Mouse (Mus musculus) lung, postnatal 36 days (tissue): Measurements from ENCODE around the gene Ctxn1.

Source experiments
- DNase-seq: peaks from one replicate; pipeline ENCODE4 v3.0.0; 2022; ENCODE audit warnings: mixed read lengths

Gene Ctxn1

DNA sequence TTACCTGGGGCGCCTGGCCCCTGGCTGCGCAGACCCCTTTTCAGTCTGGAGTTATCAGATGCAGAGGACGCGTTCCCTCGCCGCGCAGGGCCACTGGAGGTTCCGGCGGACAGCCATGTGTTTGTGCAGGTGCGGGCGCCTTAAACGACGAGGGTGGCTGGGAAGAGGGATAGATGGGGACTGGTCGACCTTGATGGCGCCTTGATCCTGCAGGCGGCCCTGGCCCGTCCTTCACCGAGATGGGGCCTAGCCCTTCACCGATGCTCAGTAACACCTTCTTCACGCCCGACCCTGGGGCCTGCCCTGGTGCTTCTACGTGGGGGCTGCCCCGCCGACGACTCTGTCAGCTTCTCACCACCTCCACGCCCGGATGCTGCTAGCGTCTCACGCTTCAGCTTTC is 9.9 kb downstream of the Ctxn1 start:
- DNase-seq, result no peak

DNA sequence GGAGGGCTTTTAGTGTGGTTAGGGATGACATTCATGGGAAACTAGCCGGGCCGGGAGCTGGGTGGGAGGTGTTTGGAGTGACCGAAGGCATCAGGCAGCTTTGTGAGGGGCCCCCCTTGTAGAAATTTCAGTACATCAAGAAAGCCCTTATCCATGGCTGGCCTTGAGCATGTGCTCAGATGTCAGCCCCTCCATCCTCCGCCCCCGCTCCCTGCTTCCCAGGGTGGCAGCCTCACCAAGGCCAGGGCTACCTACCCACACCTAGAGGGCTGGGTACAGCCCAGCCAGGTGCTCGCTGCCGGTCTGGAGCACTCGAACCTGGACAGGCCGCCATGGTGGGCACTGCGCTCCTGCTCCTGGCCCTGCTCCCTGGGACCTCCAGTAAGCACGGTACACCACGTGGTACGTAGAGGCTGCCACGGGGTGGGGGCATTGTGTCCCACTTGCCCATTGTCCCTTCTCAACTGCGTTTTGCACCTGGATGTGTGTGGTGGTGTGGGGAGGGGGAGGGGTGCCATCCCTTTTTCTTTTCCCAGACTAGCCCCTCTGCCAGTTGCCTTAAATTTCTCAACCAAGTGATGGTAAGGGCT is 11.0 kb downstream of the Ctxn1 start, which contains the start of gene Tgfbr3l:
TSS of gene Tgfbr3l (plus strand) at position 264 of the 590 bp plus-strand sequence.
- no peak for DNase-seq

DNA sequence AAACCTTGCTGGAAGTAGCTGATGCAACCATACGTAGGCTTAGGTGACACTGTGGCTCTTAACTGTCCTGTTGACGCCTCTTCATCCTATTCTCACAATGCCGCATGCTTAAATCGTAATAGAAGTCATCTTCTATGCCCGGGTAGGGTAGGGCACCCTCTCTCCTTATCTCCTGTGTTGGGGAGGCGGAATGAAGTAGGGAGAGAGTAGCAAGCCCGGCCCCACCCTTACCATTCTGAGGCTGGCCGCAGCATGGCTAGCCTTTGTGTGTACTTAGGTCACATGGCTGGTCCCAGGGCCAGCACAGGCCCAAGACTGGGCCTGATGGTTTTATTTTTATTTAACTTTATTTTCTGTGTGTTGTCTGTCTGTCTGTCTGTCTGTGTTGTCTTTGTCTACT is 11.8 kb downstream of the Ctxn1 start:
- no peak for DNase-seq

DNA sequence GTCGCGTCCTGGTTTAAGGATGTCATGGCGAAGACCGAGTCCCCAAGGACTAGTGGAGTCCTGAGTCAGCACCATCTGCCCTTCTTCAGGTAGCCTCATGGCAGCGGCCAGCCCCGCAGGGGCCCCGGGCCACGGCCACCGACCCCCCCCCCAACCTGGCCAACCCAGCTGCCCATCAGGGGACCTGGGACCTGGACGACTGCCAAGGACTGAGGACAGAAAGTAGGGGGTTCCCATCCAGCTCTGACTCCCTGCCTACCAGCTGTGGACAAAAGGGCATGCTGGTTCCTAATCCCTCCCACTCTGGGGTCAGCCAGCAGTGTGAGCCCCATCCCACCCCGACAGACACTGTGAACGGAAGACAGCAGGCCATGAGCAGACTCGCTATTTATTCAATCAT is 13.3 kb downstream of the Ctxn1 start:
- DNase-seq, result no peak

DNA sequence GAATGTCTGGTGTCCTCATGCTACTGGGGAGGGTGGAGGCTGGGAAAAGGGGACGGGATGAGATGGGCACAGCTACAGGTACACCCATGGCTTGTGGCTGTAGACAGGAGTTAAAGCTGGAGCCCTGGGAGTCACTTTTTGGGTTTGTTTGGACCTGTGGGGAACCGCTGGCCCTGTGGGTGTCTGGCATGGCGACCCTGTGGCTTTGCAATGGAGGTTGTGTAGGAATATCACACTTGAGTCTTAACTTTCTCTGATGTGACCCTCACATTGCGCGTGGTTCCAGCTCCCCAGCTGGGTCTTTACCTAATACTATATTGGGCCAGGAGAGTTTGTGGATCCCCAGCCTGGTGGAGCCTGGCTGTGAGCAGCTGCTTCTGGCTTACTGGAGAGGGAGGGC is 14.0 kb downstream of the Ctxn1 start:
- no peak for DNase-seq

DNA sequence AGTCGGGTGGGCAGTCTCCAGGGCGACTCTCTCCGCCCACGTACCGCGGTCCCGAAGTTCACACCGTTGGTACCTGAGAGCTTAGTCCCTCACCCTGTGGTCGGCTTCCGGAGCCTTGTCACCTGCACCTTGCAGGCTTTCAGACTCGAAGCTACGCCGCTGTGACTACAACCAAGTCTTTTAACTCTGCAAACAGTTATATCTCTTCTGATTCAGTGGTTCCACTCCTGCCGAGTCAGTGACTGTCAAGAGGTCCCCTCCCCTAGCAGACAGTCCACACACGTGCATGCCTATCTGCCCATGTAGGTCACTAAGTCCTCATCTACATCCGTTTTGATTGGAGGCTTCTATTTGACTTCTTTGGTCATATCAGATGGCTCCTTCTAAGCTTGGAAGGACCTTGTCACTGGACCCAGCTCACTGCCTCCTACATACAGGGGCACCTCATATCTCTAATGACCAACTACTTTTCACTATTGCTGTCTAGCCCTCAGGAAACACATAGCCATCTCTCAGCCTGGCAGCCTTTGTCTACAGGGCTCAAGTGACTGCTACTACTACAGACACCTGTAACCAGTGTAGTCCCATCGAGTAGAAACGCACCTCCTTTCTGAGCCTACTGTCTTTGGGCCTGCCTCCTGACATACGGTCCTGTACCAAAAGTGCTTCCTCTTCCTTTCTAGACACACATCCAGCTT is 19.7 kb downstream of the Ctxn1 start:
- no peak for DNase-seq

DNA sequence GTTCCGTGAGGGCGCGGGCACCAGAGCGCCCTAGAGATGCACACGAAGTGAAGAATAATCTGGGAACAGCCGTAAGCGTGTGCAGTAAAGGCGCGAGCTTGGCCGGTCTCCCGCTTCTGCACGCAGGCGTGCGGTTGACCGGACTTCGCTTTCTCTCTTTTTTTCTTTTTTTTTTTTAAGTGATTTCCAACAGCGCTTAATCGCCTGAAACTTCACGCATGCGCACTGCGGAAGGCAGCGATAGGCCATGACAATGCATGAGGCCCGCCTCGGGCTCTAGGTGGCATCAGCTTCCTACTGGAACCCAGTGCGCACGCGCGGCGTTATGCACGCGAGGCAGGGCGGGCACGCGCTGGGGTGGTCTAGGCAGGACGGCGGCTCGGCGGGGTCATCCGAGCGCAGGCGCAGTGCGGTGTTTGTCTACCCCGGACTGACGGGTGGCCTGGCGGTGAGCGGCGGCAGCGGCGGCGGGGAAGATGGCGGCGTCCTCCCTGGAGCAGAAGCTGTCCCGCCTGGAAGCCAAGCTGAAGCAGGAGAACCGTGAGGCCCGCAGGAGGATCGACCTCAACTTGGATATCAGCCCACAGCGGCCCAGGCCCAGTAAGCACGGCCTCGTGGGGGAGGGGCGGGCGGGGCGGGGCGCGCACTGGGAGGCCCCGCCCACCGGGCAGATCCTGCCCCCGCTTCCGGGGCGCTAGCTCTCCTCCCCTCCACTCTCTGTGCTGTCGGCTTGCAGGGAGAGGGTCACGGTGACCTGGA is 20.5 kb downstream of the Ctxn1 start, which contains the start of the genes Map2k7 and Gm49320:
TSS of gene Map2k7 (plus strand) at position 307 of the 759 bp plus-strand sequence.
TSS of gene Gm49320 (plus strand) at position 432 of the 759 bp plus-strand sequence.
- peak; percentile 100 for DNase-seq

DNA sequence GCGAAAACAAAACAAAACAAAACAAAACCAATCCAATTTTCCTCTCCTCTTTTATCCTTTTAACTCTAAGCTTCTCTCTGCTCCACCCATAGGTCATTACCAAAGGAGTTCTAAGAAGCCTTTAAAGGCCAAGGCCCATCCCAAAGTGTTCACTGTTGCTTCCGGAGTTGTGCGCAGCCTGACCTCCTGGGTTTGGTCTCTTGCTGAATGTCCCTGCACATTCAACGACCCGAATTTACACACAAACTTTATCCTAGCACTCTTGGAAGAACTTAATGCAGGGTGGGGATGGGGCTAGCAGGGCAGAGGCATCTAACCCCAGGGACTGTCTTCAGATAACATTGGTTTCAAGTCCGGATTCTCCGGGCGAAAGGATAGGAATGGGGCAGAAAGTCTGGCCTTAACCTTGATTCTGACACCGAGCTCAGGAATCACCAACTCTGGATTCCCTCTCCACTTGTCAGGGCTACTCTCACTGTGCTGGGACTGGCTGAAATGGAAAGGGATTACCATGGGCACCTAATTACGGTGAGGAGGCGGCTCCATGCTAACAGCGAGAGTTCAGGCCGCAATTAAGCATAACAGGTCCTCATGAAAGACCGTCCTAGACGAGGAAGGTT is 21.1 kb downstream of the Ctxn1 start:
- peak; percentile 35 for DNase-seq

DNA sequence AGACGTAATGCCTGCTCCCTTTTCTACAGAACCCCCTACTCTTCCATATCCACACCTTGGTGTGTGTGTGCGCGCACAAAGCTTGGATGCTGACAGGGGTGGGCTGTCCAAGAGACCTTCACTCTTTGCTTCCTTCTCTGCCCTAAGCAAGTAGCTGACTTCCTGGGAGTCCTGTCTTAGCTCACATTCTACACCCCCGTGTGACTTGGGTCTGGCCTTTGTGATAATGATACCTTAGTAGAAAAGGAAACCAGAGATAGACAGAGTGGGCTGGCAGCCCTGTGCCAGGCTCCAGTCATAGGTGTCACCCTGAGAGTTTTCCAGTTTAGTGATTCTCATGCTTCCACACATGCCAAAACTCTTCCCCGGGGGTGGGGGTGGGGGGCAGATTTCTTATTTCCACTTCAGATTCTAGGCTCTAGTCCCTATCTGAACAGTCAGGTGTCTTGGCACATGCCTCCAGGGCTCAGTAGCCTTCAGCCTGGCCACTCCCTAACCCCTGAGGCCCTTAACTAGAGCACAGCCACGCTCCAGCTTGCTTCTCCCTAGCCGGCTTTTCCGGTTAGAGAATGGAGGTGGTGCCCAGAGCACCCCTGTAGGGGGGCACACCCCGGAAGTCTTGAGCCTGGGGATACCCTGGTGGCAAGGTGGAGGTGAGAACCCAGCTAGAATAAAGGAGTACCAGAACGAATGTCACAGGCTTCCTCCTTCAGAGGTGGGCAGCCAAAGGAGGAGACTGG is 28.3 kb downstream of the Ctxn1 start:
- DNase-seq, result peak; percentile 74

DNA sequence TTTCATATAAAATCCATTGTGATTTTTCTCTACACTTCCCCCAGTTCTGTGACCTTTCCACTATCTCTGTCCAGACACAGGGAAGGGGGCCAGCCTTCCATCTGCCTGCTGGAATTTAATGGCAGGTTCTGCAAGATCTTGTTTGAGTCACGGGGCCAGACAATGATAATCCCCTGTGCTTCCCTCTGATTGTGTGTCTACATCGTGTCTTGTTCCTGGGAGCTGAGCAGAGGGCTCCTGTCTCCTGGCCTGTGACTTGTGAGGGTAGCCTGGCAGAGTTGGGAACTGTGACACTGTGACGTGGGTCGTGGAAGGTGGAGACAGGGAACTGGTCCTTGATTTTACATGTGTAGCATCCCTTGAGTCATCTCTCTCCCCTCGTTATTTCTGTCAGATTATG is 29.3 kb downstream of the Ctxn1 start:
- DNase-seq, result no peak

DNA sequence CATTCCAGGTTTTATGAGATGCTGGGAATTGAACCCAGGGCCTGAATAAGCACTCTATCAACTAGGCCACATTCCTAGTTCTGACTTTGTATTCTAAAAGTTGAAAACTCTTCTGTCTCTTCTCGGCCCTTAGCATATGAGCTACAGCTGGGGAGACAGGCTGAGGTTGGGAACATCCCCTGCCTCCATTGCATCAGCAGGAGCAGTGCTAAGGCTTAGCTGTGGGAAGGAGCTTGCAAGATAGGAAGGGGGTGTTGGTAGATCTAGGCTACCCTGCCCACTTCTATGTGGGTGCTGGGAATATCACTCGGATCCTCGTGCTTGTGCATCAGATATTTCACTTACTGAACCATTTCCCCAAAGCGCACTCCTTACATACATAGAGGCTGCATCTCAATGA is 31.2 kb downstream of the Ctxn1 start:
- no peak for DNase-seq

DNA sequence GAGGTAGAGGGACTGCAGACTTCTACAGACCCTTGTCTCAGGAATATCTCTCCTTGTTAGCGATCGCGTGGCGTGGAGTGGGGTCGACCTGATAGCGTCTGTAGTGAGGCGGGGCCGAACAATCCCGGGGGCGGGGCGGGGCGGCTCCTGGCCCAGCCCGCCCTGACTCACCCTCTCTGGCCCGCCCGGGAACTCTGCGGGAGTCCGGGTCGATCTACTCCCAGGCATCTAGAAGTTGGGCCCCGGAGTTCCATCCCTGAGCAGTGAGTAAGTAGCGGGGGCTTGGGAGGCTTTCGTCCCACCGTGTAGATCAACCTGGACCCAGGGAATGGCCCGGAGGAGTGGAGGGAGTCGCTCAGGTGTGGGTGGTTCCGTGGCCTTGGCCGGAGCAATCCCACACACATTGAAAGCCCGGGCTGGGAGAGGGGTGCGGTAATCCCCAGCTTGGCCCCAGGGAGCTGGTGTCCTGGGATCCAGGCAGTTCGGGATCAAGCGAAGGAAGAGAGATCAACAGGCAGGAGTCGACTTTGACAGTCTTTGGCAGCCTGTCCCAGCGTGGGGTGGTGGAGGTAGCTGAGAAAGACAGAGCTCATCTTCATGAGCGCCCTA is 32.2 kb downstream of the Ctxn1 start, which contains the start of gene Lrrc8e:
TSS of gene Lrrc8e (plus strand) at position 89 of the 609 bp plus-strand sequence.
- DNase-seq, result peak; percentile 54

DNA sequence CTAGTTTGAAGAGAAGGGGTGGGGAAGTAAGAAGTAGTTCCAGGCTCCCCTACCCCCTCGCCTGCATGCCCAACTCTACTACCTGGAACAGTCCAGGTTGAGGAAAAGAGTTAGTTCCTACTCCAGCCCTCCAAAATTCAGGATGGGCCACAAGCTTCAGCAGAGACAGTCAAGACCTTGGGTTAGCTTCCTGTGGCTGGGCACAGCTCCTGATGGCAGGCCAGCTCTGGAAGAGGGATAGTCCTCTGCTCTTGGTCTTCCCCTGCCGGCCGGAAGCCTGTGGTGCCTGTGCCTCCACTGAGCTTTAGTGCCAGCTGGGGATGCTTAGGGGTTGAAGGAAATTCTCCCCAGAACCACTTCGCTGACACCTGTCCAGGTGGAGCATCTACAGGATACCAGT is 32.8 kb downstream of the Ctxn1 start:
- no peak for DNase-seq

DNA sequence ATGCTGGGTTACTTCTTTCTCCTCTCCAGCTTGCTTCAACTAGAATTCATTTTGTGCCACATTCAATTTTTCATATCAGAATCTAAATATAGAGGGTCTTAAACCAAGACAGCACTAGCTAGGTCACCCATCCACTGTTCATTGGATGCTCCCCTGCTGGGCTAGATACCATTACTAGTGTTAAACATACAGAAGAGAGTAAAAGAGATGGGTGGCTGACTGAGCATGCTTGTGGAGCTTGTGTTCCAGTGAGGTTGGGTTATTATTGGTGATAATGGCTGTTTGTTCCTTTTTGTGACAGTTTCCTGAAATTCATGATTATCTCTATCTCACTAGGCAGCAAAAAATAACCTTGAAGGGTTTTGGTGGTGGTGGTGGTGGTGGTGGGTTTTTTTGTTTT is 37.0 kb downstream of the Ctxn1 start:
- no peak for DNase-seq

DNA sequence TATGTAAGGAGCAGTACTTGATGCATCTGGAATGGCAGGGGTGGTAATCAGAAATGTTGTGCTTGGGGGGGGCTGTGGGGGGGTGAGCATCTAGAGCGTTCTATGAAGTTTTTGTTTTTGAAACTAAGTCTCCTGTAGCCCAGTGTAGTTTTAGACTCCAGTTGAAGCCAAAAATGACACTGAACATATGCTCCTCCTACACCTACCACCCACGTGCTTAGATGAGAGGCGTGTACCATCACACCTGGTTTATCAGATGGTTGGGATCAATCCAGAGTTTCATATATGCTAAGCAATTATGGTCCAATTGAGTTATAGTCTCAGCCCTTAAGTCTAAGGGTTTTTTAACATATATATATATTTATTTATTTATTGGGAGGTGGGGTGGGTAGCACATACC is 39.5 kb downstream of the Ctxn1 start:
- DNase-seq, result no peak

DNA sequence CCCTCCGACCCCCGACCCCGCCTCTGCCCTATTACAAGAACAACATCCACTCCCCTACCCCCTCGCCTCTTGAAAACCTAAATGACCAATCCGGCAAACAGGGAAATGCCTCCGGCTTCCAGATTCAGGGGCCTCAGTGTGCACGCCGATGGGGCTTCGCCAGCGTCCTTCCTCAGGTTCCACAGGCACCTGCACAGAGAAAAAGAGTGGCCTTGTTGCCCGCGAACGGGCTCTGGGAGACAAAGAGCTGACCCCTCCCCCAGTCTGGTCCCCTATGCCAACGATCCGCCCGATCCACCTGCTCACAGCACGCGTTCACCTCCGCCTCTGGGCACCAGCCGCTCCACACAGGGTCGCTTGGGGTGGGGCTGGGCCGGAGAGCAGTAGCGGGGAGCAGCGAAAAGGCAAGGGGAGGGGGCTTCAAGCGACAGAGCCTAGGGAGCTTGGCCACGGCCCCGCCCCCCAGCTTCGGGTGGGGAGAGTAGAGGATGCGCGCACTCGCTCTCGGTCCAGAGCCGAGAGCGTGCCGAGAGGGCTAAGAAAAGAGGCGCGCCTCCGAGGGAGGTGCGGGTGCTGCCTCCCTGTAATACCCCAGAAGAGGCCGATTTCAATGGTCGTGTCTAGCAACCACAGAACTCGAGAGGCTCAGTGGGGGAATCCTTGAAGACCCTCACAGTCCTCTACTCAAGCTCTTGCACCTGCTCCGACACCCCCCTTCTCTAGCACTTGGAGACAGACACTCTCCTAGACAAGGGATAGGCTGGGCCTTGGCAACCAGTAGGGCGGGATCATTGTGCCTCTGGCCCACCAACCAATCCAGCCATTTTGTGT is 42.1 kb downstream of the Ctxn1 start, which contains the start of gene Prr36:
TSS of gene Prr36 (minus strand) at position 669 of the 831 bp plus-strand sequence.
- DNase-seq, result peak; percentile 34

DNA sequence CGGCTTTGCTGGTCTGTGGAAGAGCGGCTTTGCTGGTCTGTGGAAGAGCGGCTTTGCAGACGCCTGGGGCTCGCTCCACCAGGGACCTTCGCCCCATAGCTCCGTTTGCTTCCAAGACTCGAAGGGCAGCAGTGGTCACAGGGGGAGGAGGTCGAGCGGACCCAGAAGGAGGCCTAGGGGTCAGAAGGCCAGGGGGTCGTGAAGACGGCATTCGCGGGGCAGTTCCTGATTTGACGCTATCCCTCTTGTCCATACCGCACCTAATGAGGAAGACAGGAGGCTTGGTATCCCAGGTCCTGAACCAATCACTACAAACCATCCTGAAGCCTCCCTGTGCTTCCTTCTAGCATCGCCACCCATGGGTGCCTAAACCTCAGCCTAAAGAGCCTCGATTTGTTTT is 42.8 kb downstream of the Ctxn1 start:
- DNase-seq, result no peak

DNA sequence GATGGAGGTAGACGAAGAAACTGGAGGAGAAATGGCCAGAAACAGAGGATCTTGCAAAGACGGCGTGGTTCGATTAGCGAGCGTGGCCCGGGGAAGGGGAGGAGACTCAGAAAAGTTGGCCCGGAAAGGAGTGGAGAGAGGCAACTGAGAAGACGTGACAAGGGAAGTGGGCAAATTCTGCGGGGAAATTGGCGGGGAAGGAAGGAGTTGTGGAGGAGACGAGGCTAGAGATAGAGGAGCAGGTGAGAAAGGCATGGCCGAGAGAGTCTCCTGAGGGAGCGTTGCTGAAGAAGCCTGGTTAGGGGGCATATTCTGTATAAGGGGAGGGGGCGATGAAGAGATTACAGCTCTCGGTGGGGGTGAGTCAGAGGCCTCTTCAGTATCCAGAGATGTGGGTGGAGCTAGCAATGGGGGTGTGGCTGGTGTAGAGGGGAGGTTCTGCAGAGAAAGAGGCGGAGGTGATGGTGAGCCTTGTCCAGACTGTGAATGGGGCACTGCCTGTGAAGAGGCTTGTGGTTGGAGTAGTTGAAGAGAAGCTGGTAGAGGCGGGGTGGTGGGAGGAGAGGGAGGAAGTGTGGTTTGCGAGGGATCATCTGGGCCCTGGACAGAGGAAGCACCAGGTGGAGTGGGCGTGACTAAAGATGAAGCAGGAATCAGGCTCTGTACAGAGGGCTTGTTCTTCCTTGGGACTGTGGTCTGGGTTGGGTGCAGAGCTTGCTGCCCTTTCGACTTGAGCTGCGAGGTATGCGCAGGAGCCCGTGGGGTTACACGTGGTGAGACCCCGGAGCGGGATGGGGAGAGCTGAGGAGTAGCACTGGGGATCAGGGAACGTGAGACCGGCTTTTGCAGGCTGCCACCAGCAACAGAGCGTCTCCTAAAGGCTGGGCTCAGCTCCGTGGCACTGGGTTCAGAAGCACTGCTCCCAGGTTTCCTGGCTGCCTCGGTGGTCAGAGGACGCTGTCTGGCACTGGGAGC is 44.8 kb downstream of the Ctxn1 start:
- DNase-seq, result peak; percentile 90

DNA sequence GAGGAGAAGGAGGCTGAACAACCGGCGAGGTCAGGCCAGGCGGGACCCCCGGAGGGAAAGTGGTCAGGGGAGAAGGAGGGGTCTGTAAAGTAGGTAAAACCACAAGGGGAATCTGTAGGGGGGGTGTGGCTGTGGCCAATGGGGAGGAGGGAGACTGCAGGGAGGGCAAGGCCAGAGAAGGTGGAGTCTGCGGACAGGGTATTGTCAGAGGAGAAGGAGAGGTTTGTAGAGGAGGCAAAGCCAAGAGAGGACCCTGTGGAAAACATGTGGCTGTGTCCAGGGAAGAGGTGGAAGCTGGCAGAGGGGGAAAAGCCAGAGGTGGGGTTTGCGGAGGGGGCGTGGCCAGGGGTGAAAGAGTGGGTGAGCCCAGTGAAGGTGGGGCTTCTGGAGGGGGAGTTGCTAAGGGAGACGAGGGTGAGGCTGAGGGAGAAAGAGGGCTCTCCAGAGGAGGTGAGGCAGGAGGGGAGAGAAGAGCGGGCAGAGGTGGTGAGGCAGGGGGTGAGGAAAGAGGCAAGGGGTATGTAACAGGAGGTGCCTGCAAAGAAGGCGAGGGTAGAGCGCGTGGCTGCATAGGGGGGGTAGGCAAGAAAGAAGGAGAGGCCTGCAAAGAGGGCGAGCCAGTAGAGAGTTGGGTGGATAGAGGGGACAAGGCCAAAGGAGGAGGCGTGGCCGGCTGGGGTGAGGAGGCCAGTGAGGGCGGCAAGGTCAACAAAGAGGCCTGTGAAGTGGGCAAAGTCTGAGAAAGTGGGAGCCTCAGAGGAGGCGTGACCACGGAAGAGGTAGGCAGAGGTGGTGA is 45.7 kb downstream of the Ctxn1 start:
- peak; percentile 81 for DNase-seq
